ENCODE assay signal across 19 mouse cellular contexts in the genomic region with DNA sequence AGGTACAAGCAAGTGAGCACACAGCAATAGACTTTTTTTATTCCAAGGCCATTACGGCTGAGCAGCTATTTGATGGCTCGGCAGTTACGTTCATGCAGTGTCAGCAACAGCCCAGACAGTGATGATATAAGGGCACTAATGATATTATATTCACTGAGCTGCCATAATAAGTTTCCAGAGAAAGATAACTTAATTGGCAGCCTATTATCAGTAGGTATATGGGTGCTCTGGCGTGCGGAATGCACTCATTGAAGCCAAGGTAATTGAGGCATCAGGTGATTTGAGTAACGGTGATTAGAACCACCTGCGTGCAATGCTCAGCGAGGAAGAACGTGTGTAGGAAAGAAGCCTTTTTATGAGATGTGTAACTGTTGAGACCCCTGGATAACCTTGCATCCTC.
DNase-seq lines count a peak whose midpoint lies in the region; ATAC-seq and TF ChIP-seq lines count a peak whose summit lies in the region.
"Had no signal": no experiment of that assay in that cellular context is flagged by ENCODE, and none has a peak within 500 bp of the region (broad histone marks: within the 10 kb centered on the region; RNA-seq: fewer than 3 reads in every experiment).

No protein-coding gene starts in this region.

- no peaks in the 10 kb centered on the region for H3K36me3 ChIP-seq in hindbrain, embryonic 14.5 days (replicated peaks; ENCODE audit: control insufficient read depth, insufficient read depth)
- no peaks in the 10 kb centered on the region for H3K36me3 ChIP-seq in hindbrain, embryonic 12.5 days
- H3K36me3 ChIP-seq in hindbrain, postnatal 0 days (ENCODE audit: insufficient read depth, low read length): no peaks in the 10 kb centered on the region
- H3K36me3 ChIP-seq: embryonic facial prominence, embryonic 15.5 days; heart, embryonic 12.5 days; neural tube, embryonic 12.5 days; stomach, embryonic 15.5 days had no signal

- H3K27ac ChIP-seq in hindbrain, embryonic 14.5 days: no peak overlapping the region
- no peak overlapping the region for H3K27ac ChIP-seq in hindbrain, embryonic 12.5 days
- no peak overlapping the region for H3K27ac ChIP-seq in hindbrain, postnatal 0 days
- H3K27ac ChIP-seq: embryonic facial prominence, embryonic 15.5 days; gastrocnemius, adult 2 months; neural tube, embryonic 12.5 days; stomach, embryonic 15.5 days had no signal

- no peaks in the 10 kb centered on the region for H3K27me3 ChIP-seq in hindbrain, embryonic 14.5 days (ENCODE audit: control insufficient read depth, insufficient read depth, low read length)
- H3K27me3 ChIP-seq in hindbrain, embryonic 12.5 days: no peaks in the 10 kb centered on the region
- no peaks in the 10 kb centered on the region for H3K27me3 ChIP-seq in hindbrain, postnatal 0 days (ENCODE audit: insufficient read depth, low read length)
- H3K27me3 ChIP-seq: embryonic facial prominence, embryonic 15.5 days; heart, embryonic 12.5 days; neural tube, embryonic 12.5 days; stomach, embryonic 15.5 days had no signal

- ATAC-seq in hindbrain, embryonic 14.5 days (ENCODE audit: low FRiP score): peak; percentile 48; the same call in 1 of the 2 replicates
- ATAC-seq in hindbrain, embryonic 12.5 days (ENCODE audit: low FRiP score): no peak
- ATAC-seq in hindbrain, postnatal 0 days: no peak
- ATAC-seq: lung, postnatal 0 days had no signal

- 76% methylated on average over 9 of the region's 9 CpGs for WGBS in hindbrain, embryonic 14.5 days
- WGBS in hindbrain, embryonic 12.5 days: 77% methylated on average over 9 of the region's 9 CpGs
- WGBS in hindbrain, postnatal 0 days: 74% methylated on average over 9 of the region's 9 CpGs

- TF ChIP-seq CTCF in hindbrain, postnatal 0 days (IDR thresholded peaks at IDR 0.05; ENCODE audit: low read depth): no peak

- H3K9me3 ChIP-seq in hindbrain, embryonic 14.5 days (ENCODE audit: control insufficient read depth, low read length): no peaks in the 10 kb centered on the region
- no peaks in the 10 kb centered on the region for H3K9me3 ChIP-seq in hindbrain, embryonic 12.5 days (replicated peaks)
- no peaks in the 10 kb centered on the region for H3K9me3 ChIP-seq in hindbrain, postnatal 0 days (ENCODE audit: low read length)
- H3K9me3 ChIP-seq: embryonic facial prominence, embryonic 15.5 days; heart, embryonic 12.5 days; neural tube, embryonic 12.5 days; stomach, embryonic 15.5 days had no signal

- no peak for DNase-seq in hindbrain, embryonic 14.5 days (ENCODE audit: low spot score)
- DNase-seq in retina, postnatal 1 day: peak; percentile 3
- DNase-seq in retina, embryonic 14.5 days (ENCODE audit: low spot score): no peak
- DNase-seq in hindbrain, postnatal 0 days (ENCODE audit: low spot score): peak; percentile 2
- no peak for DNase-seq in adrenal gland, adult 8-10 months
- no peak for DNase-seq in urinary bladder, postnatal 14 days (ENCODE audit: low spot score)
- DNase-seq: cerebellum, adult 9-11 months; gastrocnemius, adult 2 months; heart, postnatal 14 days; kidney, adult 8-10 months; kidney, postnatal 14 days; liver; thymus, adult 2 months had no signal

- no peak overlapping the region for H3K4me3 ChIP-seq in hindbrain, embryonic 14.5 days (replicated peaks; ENCODE audit: low read length)
- H3K4me3 ChIP-seq in hindbrain, embryonic 12.5 days: no peak overlapping the region
- H3K4me3 ChIP-seq in hindbrain, postnatal 0 days (ENCODE audit: low read length): no peak overlapping the region
- H3K4me3 ChIP-seq: embryonic facial prominence, embryonic 15.5 days; gastrocnemius, adult 2 months; heart, embryonic 12.5 days; neural tube, embryonic 12.5 days; stomach, embryonic 15.5 days had no signal

- no peaks in the 10 kb centered on the region for H3K4me1 ChIP-seq in hindbrain, embryonic 14.5 days (replicated peaks; ENCODE audit: control insufficient read depth, insufficient read depth, low read length)
- H3K4me1 ChIP-seq in hindbrain, embryonic 12.5 days: no peaks in the 10 kb centered on the region
- no peaks in the 10 kb centered on the region for H3K4me1 ChIP-seq in hindbrain, postnatal 0 days (ENCODE audit: insufficient read depth, low read length)
- H3K4me1 ChIP-seq: embryonic facial prominence, embryonic 15.5 days; heart, embryonic 12.5 days; neural tube, embryonic 12.5 days; stomach, embryonic 15.5 days had no signal

- no peak overlapping the region for H3K9ac ChIP-seq in hindbrain, embryonic 14.5 days
- H3K9ac ChIP-seq in hindbrain, embryonic 12.5 days: no peak overlapping the region
- no peak overlapping the region for H3K9ac ChIP-seq in hindbrain, postnatal 0 days (replicated peaks; ENCODE audit: low read length)
- H3K9ac ChIP-seq: embryonic facial prominence, embryonic 15.5 days; heart, embryonic 12.5 days; neural tube, embryonic 12.5 days; stomach, embryonic 15.5 days had no signal

- no peak overlapping the region for H3K4me2 ChIP-seq in hindbrain, embryonic 14.5 days (replicated peaks)
- H3K4me2 ChIP-seq in hindbrain, embryonic 12.5 days (replicated peaks): no peak overlapping the region
- H3K4me2 ChIP-seq in hindbrain, postnatal 0 days (ENCODE audit: low read depth, low read length): no peak overlapping the region
- H3K4me2 ChIP-seq: embryonic facial prominence, embryonic 15.5 days; heart, embryonic 12.5 days; neural tube, embryonic 12.5 days; stomach, embryonic 15.5 days had no signal

Comparison
In these comparisons a context has a peak if more than half of its experiments do, and no peak if none do; other contexts are left out.
1. DNase-seq: peak in retina, postnatal 1 day (single experiment) and hindbrain, postnatal 0 days (single experiment); none in hindbrain, embryonic 14.5 days (single experiment), retina, embryonic 14.5 days (single experiment), adrenal gland, adult 8-10 months (single experiment) and urinary bladder, postnatal 14 days (single experiment).